Mouse (Mus musculus) right cerebral cortex, postnatal 14 days (tissue): ENCODE results near the gene Gtf3c3.

Source experiments
- DNase-seq: peaks from one replicate; pipeline ENCODE4 v3.0.0; 2022

The Gtf3c3 gene

DNA sequence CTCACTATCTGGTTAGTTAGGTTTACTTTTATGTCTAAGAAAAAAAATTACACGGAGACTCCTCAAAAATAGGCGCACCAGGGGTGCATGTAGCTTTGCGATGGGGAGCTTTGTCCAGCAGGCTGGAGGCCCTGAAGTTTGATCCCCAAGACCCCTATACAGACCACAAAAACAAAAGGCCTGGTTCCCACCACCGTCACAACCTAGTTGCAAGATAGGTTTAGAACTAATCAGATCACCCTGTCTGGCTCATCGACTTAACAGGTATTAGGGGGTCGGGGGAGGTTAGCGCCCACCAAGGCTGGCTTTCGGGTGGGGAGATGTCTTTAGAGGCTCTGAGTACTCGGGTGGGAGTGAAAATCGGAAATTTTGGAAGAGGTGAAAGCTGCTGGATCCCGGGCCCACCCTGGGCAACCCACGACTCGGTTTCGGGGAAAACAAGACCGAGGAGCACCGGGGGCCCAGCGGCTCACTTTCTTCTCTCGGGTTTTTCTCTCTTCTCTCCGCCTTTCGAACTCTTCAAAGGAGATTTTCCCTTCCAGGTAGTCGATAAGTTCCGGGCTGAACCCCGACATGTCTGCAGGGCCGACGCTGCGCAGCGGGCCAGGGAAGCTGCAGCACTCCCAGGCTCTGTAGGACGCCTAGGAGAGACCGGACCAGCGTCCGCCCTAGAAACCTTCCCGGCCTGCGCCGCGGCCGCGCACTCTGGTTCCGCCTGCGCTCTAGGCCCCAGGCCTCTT, at the start of gene Gtf3c3:
Gene Gtf3c3, minus strand, starts transcription at position 632 of the 740 bp plus-strand sequence.
- peak; percentile 78 for DNase-seq

GRCm38 (mm10) chr1:54484744-54485420, 46.1 kb upstream of the Gtf3c3 start:
- no peak for DNase-seq

GRCm38 (mm10) chr1:54480491-54480890, 41.7 kb upstream of the Gtf3c3 start:
- DNase-seq: no peak

DNA sequence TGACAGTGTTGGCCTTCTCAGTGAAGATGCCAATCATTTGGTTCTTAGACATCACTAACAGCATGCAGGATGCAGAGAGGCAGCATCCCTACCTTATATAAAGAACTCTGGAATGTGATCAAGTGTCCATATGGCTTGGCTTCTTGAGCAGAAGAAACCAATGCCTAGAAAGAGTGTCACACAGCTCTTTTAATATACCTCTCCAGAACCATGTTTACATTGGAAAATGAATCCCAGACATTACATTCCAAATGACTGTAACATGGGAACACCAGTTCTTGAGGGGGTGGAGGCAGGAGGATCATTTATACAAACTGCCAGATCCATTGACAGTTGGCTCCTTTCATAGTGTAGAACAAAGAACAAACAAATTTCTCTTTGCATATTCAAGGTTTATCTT, 29.9 kb upstream of the Gtf3c3 start:
- DNase-seq: no peak

- no peak for DNase-seq
Measured at GRCm38 (mm10) chr1:54467366-54467765, 28.6 kb upstream of the Gtf3c3 start.

- DNase-seq: no peak
Measured at GRCm38 (mm10) chr1:54452116-54452515, 13.3 kb upstream of the Gtf3c3 start.

- no peak for DNase-seq
Measured at GRCm38 (mm10) chr1:54448833-54449232, 10.1 kb upstream of the Gtf3c3 start.

DNA sequence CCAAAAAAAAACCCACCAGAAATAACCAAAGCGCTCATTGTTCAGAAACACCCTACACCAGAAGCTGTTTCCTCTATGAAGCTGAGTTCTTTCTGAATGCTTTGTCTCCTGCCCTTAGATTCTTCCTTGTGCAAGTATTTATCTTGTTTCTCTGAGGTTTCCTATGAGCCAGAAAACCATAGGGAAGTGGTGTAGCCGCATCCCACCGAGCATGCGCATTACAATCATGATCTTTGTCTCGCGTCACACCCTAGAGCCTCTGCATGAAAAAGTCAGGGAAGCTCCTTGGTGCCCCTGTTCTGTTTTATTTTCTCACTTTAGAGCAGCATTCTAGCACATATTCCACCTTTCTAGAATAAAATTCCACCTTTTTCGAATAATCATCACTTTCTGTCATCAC, 4.9 kb upstream of the Gtf3c3 start:
- no peak for DNase-seq

DNA sequence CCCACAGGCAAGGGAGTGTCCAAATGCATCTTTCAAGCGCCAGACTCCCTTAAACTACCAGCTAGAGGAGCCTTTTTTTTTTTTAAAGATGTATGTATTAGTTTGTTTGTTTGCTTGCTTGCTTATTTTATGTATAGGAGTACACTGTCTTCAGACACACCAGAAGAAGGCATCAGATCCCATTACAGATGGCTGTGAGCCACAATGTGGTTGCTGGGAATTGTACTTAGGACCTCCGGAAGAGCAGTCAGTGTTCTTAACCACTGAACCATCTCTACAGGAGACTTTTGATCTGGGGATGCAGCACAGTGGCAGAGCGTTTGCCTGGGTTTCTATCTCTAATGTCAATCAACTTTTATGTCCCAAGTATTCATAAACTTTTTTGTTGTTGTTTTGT, 307 bp upstream of the Gtf3c3 start:
- DNase-seq: no peak

GRCm38 (mm10) chr1:54422195-54422750, 16.5 kb downstream of the Gtf3c3 start:
- DNase-seq: no peak

DNA sequence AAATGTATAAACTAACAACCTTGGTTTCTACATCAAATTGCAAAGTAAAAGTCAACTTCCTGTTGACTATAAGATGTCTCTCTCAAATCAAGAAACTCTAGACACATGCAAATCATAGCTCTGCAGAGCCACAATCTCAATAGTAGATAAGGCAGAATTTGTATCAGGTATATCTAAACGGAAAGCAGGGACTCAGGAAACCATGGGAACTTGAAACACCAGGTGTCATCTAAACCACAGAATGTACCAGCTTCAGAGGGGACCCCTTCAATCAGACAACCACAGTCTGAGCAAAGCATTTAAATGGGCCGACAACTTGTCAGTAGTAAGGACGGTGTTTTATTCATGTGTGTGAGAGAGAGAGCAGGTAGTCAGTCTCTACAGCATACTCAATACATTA, 17.1 kb downstream of the Gtf3c3 start:
- no peak for DNase-seq

DNA sequence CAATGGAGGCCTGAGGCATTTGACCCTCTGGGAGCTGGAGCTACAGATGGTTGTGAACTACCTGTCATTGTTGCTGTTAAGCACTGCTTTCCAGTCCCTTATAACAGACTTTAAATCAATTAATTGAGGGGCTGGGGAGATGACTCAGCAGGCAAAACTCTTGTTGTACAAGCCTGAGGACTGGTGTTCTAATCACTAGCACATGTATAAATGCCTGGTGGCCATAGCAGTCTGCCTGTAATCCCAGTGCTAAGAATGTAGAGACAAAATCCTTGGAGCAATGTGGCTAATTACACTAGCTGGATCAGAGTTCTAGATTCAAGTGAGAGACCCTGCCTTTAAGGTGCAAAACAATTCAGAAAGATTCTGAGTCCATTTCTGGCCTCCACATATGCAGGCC, 36.0 kb downstream of the Gtf3c3 start:
- no peak for DNase-seq

GRCm38 (mm10) chr1:54384221-54384620, 54.5 kb downstream of the Gtf3c3 start:
- no peak for DNase-seq

- DNase-seq: peak; percentile 51
Measured at GRCm38 (mm10) chr1:54380978-54381914, 57.5 kb downstream of the Gtf3c3 start.

- DNase-seq: no peak
Measured at GRCm38 (mm10) chr1:54377506-54378051, 61.2 kb downstream of the Gtf3c3 start.

GRCm38 (mm10) chr1:54356566-54356965, 82.2 kb downstream of the Gtf3c3 start:
- no peak for DNase-seq

GRCm38 (mm10) chr1:54355485-54355884, 83.3 kb downstream of the Gtf3c3 start:
- DNase-seq: no peak

DNA sequence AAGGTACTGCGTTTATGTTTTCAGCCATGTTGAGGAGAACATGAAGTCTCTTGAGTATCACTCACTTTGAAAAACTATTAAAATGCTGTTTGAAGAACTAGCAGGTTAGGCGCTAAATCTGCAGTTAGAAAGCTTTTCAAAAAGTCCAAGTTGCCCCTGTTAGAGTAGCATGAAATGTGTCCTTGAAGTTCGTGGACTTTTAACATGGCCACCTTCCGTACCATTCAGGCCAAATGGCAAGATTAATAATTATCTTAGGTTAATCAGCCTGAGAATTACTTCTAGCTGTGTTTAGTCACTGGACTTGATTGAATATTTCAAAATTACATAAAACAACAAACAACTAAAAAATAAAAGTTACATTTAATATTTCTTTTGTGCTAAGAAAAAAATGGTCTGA, 84.0 kb downstream of the Gtf3c3 start:
- DNase-seq: no peak
